17 mouse cellular contexts compared by ENCODE assay signal in the genomic region with DNA sequence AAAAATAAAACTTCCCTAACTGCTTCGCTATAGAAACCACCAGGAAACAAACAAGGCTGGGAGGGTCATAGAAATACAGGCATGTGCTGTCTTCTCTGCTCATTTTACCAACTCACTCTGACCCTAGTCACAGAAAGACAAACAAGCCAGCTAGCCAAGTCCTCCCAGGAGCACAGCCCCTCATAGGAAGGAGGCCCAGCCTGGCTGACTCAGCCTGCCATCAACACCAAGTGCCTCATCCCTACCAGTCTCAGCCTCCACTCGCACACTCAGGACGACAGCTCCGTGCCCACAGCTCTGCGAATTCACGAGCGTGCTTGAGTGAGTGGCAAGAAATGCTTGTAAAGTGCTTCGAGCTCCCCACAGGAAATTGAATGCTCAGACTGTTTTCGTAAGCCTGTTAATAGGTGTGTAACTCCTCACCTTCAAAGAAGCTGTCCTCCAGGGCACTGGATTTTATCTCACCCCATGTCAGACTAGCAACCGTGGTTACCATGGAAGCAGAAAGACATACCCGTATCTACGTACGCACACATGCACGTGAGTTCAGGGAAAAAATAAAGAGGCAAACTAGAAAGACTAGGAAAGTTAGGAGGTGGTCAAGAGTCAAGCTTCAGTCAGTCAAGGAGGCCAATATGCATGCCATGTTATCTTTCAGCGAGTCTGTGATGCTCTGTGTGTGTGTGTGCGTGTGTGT. TPM values are rescaled to one million over a fixed set of nuclear protein-coding genes. Genes with fewer than 3 reads are reported as not detected.
DNase-seq lines count a peak whose midpoint lies in the region.
"Had no signal": no experiment of that assay in that cellular context is flagged by ENCODE, and none has a peak within 500 bp of the region (broad histone marks: within the 10 kb centered on the region; RNA-seq: fewer than 3 reads in every experiment).

No protein-coding gene starts in this region.

- peak overlapping the region; percentile 54 for H3K27ac ChIP-seq in limb, embryonic 10.5 days
- H3K27ac ChIP-seq: forebrain, embryonic 12.5 days; left cerebral cortex, adult 2 months; liver, embryonic 13.5 days; macrophage had no signal

- H3K27me3 ChIP-seq in limb, embryonic 10.5 days (ENCODE audit: low read depth, poor library complexity, severe bottlenecking), result no peaks in the 10 kb centered on the region
- H3K27me3 ChIP-seq: forebrain, embryonic 12.5 days; liver, embryonic 13.5 days had no signal

- no peaks in the 10 kb centered on the region for H3K36me3 ChIP-seq in limb, embryonic 10.5 days
- H3K36me3 ChIP-seq: forebrain, embryonic 12.5 days had no signal

- DNase-seq in left cerebral cortex, adult 18-20 months (ENCODE audit: low spot score in 2 of 2), result peak; percentile 18 to 43
- DNase-seq in left cerebral cortex, adult 11 months (ENCODE audit: low spot score), result no peak
- DNase-seq in 3T3-L1 (ENCODE audit: low read depth, low spot score) (peak; percentile 18), NIH3T3 (ENCODE audit: low read depth) (peak; percentile 71)
- DNase-seq in limb, embryonic 10.5 days (ENCODE audit: low spot score), result no peak
- DNase-seq in cerebellum, adult 9-10 months, result no peak
- DNase-seq in lung, postnatal 36 days, result no peak
- DNase-seq: adrenal gland, postnatal 36 days; cerebellum, adult 2 months; heart, postnatal 10 days; kidney, postnatal 14 days; liver, embryonic 13.5 days had no signal

- 71% methylated on average over 16 of the region's 16 CpGs for whole genome bisulfite sequencing in limb, embryonic 10.5 days

- no peak overlapping the region for H3K4me3 ChIP-seq in limb, embryonic 10.5 days
- H3K4me3 ChIP-seq: forebrain, embryonic 12.5 days; left cerebral cortex, adult 2 months; liver, embryonic 13.5 days had no signal

- no peaks in the 10 kb centered on the region for H3K9me3 ChIP-seq in limb, embryonic 10.5 days (replicated peaks)
- H3K9me3 ChIP-seq: forebrain, embryonic 12.5 days; liver, embryonic 13.5 days had no signal

- H3K4me1 ChIP-seq in limb, embryonic 10.5 days, result peaks cover 40% of the 10 kb centered on the region

RNA-seq across cellular contexts. Expression of a gene that starts 23.5 kb away (rescaled TPM):
- total RNA-seq in left cerebral cortex, adult 18-20 months (2021), result not detected
- not detected in 2 replicates for polyA plus RNA-seq in limb, embryonic 10.5 days (2016; fragmentation: Nextera tagmentation; extraction: Ambion mirVana)
- total RNA-seq: adrenal gland, postnatal 36 days had no signal
- polyA plus RNA-seq: embryonic facial prominence, embryonic 11.5 days; forebrain, embryonic 12.5 days; inflammation-experienced regulatory T-cells, adult 6 months; macrophage had no signal

RNA-seq across cellular contexts. Expression of a gene that starts 56.2 kb away (rescaled TPM):
- total RNA-seq in left cerebral cortex, adult 18-20 months (2021), result 100 to 1,000 TPM; 183 to 192 TPM
- polyA plus RNA-seq in limb, embryonic 10.5 days (2016; fragmentation: Nextera tagmentation; extraction: Ambion mirVana), result 14.0 and 18.7 TPM in 2 replicates

RNA-seq across cellular contexts. Expression of a gene that starts 56.2 kb away (rescaled TPM):
- total RNA-seq in left cerebral cortex, adult 18-20 months (2021), result 10 to 100 TPM; 52.6 to 57.5 TPM
- polyA plus RNA-seq in limb, embryonic 10.5 days (2016; fragmentation: Nextera tagmentation; extraction: Ambion mirVana), result 3.8 and 4.3 TPM in 2 replicates

Comparison
In these comparisons a context has a peak if more than half of its experiments do, and no peak if none do; other contexts are left out.
1. DNase-seq: peak in left cerebral cortex, adult 18-20 months (2 of 2), 3T3-L1 (single experiment) and NIH3T3 (single experiment); none in left cerebral cortex, adult 11 months (single experiment), limb, embryonic 10.5 days (single experiment), cerebellum, adult 9-10 months (single experiment) and lung, postnatal 36 days (single experiment).